Mouse (Mus musculus): Measurements from ENCODE around the gene Podxl2. TPM values are rescaled to one million over a fixed set of nuclear protein-coding genes. Genes with fewer than 3 reads are reported as not detected.

Podxl2 gene
- total RNA-seq, 2 experiments from 2014 or later, result 47.1 to 54.4 TPM

GRCm38 (mm10) chr6:88893559-88893958 lies 18.7 kb upstream of the Podxl2 start:
- DNase-seq, result peak; percentile 64
- intact Hi-C loops (cut with DNase I; ENCODE audit: low total_unique reads), result no loop called here

DNA sequence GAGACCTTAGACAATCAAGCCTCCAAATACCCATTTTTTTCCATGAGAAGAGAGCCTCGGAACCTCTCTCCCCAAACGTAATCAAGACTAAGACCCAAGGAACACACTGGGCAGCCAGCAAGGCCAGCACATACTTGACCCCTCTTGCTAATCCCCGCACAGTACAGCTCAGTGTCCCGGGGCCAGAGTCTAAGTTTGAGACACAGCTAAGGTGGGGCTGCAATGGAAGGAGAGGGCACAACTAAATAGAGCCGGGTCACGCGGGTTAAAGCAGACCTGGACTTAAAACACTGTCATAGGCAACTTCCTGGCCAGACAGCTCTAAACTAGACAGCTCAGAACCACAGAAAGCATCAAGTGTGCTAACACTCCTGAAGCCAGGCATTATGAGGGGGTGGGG lies 16.0 kb upstream of the Podxl2 start:
- no peak for DNase-seq
- intact Hi-C loops (cut with DNase I; ENCODE audit: low total_unique reads), result no loop called here

DNA sequence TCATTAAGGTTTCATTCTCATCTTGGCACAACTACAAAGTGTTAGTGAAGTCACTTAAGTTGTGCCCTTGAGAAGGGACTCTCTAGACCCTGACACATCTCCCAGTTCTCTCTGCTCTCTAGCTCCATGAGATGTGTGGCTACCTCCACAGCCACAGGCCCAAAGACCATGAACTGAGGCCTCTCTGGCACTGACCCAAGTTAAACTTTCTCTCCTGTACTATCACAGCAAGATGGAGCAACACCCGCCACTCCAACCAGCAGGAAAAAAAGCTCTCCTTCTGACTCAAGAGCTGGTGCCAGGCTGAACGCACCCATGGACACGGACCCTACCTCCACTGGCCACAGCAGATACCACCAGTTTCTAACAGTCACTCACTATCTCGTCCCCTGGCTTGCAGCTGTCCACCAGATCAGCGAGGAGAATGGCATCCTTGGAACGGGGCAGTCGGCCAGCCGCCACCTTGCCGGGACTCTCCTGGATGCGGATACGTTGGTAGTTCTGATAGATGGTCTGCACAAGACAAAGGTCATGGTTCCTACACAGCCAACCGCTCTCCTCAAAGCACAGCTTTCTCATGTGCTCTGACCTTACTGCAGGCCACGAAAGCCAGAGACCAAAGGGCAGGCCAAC lies 14.7 kb upstream of the Podxl2 start:
- DNase-seq, result no peak
- intact Hi-C loops (cut with DNase I; ENCODE audit: low total_unique reads), result no loop called here

DNA sequence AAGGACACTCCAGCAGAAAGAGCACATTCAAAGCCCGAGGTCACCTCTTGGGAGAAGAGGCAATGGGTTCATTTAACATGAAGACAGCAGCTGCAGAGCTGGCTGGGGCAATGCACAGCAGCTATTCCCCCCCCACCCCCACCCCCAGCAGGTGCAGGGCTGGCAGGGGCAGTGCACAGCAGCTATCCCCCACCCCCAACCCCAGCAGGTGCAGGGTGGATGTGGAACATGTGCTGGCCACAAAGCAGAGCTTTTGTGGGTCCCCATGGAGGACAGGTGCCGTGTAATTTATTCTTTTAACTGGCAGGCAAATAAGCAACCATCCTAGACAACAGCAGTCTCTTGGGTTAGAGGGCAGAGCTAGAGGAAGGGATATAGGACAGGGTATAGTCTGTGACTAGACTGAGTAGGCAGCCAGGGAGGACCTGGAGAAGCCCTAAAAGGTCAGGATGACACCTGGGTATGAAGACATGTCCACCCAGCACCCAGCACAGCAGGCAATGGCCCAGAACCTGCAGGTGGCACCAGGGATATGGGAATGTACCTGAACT lies 11.6 kb upstream of the Podxl2 start:
- DNase-seq, result no peak
- intact Hi-C loops (cut with DNase I; ENCODE audit: low total_unique reads), result no loop called here

DNA sequence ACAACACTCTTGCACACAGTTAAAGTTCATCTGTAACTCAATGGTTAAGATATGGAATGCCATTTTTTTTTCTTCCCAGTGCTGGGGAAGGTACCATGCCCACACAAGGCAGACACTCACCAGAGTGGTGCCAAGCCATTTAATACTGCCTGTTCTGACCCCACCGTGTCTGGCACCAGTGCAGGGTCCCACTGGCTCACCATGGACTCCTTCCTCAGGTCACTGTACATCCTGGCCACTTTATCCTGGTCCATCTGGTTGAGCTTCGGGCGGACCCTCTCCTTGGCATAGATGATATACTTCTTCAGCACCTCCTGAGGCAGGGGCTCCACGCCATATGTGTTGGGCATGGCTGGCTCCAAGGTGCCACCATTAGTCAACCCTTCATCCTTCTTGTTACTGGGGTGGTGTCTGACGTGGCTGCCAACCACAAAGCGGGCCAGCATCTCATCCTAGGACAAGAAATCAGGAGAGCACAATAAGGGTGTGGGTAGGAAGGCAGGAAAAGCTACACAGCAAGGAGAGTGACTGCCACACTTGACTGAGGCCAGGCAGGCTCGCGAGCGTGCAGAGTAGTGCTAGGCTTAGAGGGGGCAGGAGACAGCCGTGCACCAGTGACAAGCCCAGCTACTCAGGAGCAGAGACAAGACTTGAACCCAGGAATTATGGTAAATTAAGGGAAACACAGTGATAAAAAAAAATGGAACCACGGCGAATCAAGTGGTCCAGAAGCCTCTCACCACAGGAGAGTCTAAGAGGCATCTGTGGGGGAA lies 11.0 kb upstream of the Podxl2 start:
- intact Hi-C loops (cut with DNase I; ENCODE audit: low total_unique reads), result no loop called here
- no peak for DNase-seq

- intact Hi-C loops (cut with DNase I; ENCODE audit: low total_unique reads), result no loop called here
- no peak for DNase-seq
Observed at GRCm38 (mm10) chr6:88884690-88885089, 9.8 kb upstream of the Podxl2 start.

GRCm38 (mm10) chr6:88884195-88884594 lies 9.4 kb upstream of the Podxl2 start:
- DNase-seq, result no peak
- intact Hi-C loops (cut with DNase I; ENCODE audit: low total_unique reads), result no loop called here

DNA sequence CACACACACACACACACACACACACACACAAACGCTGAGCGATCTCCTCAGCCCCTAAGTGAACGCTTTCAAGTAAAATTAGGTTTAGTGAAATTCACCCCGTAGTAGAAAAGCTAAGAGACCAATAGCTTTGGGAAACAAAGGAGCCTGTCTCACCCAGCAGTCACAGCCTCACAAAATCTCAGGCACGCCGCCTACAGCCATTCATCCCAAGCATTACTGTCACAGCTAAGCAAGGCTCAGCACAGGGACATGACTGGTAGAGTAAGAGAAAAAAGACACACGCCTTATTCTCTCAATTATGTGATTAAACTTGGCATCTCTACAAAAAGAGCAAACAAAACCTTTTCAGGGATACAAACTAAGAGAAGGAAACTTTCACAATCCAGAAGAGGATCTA lies 6.5 kb upstream of the Podxl2 start:
- intact Hi-C loops (cut with DNase I; ENCODE audit: low total_unique reads), result no loop called here
- no peak for DNase-seq

DNA sequence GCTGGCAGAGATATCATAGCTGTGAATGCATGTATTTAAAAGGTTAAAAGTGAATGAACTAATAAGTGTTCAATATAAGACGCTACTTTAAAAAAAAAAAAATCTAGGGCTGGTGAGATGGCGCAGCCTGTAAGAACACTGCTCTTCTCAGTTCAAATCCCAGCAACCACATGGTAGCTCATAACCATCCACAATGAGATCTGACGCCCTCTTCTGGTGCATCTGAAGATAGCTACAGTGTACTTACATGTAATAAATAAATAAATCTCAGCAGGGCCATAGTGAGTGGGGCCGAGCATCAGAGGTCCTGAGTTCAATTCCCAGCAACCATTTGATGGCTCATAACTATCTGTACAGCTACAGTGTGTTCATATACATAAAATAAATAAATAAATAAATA lies 4.6 kb upstream of the Podxl2 start:
- no peak for DNase-seq
- intact Hi-C loops (cut with DNase I; ENCODE audit: low total_unique reads), result no loop called here

DNA sequence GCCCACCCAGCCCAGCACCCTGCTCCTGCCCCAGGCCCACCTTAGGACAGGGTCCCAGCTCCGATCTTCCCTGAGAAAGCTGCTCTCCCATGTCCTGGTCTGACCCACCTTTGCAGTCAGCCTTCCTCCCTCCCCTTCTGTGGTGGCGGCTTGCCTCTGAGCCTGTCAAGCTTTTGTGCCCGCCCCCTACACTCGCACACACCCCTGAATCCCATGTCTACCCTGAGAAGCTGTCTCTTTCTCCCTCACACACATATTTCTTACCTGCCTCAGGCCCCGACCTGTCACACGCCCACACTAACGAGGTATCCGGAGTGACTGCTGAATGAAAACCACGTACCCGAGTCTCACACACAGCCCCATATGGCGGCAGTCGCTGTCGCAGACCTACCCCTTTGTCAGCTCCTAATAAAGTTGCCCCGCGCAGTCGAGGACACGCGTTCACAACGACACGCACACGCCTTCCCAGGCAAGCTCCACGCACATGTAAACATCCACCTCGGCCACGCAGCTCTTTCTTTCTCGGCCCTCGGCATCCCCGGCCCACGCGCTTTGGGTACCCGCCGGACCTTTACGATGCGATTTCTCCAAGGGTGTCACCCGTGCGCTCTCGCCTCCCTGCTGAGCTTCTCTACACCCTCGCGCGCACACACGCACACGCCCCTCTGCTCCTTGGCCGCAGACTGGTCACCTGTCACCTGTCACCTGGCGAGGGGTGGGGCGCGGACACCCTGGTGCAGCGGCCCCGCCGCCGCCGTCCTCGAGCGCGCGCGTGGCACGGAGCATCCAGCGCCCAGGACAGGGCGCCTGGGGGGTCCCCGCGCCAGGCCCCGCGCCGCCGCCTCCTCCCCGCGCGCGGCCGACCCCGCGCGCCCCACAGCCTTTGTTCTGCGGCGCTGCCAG lies 628 bp downstream of the Podxl2 start:
- intact Hi-C loops (cut with DNase I; ENCODE audit: low total_unique reads), result no loop called here
- no peak for DNase-seq

DNA sequence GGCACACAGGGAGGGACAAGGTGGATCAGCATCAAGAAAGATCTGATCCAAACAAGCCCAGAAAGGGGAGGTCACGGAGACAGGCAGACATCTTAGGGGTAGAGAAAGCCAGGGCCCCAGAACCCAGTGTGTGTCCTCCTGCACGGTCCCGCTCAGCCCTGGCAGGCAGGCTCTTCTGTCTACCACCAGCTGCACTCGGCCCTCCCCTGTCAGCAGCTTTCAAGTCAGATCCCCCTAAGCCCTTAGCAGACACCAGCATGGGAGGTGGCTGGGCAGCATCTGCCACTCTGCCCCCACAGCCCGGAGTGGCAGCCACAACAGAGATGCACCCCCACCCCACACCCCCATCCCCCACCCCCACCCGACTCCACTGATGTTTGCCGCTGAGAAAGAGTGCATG lies 2.0 kb downstream of the Podxl2 start:
- no peak for DNase-seq
- intact Hi-C loops (cut with DNase I; ENCODE audit: low total_unique reads), result no loop called here

GRCm38 (mm10) chr6:88871546-88871945 lies 3.3 kb downstream of the Podxl2 start:
- intact Hi-C loops (cut with DNase I; ENCODE audit: low total_unique reads), result no loop called here
- no peak for DNase-seq

DNA sequence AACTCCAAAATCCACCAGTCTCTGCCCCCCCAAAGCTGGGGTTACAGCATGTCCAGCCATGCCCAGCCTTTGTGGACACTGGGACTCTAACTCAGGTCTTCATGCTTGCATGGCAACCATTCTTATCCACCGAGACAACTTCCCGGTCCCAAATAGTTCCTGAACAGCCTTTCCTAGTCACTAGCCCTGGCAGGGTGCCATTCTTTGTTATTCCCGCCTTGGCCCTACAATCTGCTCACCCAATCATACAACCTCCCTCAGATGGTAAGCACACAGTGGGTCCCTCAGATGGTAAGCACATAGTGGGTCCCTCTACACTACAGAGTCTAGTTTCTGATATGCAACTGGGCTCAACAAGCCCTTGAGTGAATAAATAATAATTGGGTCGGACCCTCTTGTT lies 4.2 kb downstream of the Podxl2 start:
- no peak for DNase-seq
- intact Hi-C loops (cut with DNase I; ENCODE audit: low total_unique reads), result no loop called here

GRCm38 (mm10) chr6:88869459-88869858 lies 5.4 kb downstream of the Podxl2 start:
- intact Hi-C loops (cut with DNase I; ENCODE audit: low total_unique reads), result no loop called here
- DNase-seq, result no peak

GRCm38 (mm10) chr6:88865704-88866103 lies 9.1 kb downstream of the Podxl2 start:
- DNase-seq, result no peak
- intact Hi-C loops (cut with DNase I; ENCODE audit: low total_unique reads), result no loop called here

DNA sequence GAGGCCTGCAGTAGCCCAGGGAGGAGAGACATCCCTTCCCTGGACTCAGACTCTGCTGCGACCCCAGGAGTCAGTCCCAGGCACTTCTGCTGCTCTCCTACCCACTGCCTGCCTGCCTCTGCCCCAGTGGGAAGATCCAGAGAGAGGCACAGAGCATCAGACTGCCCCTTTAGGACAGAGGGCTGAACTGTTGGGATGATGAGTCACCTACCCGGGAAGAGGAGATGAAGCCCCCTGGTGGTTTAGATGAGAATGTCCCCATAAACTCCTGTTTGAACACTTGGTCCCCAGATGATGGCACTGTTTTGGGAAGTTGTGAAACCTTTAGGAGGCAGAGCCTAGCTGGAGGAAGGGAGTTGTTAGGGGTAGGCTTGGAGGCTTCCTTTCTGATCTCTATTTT lies 13.9 kb downstream of the Podxl2 start:
- no peak for DNase-seq
- intact Hi-C loops (cut with DNase I; ENCODE audit: low total_unique reads), result no loop called here

GRCm38 (mm10) chr6:88858341-88858740 lies 16.5 kb downstream of the Podxl2 start:
- no peak for DNase-seq
- intact Hi-C loops (cut with DNase I; ENCODE audit: low total_unique reads), result no loop called here

GRCm38 (mm10) chr6:88857830-88858229 lies 17.0 kb downstream of the Podxl2 start:
- DNase-seq, result no peak
- intact Hi-C loops (cut with DNase I; ENCODE audit: low total_unique reads), result no loop called here

GRCm38 (mm10) chr6:88857249-88857648 lies 17.6 kb downstream of the Podxl2 start:
- intact Hi-C loops (cut with DNase I; ENCODE audit: low total_unique reads), result no loop called here
- DNase-seq, result peak; percentile 61

GRCm38 (mm10) chr6:88855636-88856035 lies 19.2 kb downstream of the Podxl2 start:
- no peak for DNase-seq

More at GRCm38 (mm10) chr6:88855636-88856035, 19.2 kb downstream of the Podxl2 start:
- intact Hi-C loops (cut with DNase I; ENCODE audit: low total_unique reads), result no loop called here
